Mouse (Mus musculus): Measurements from ENCODE around the gene Nanos3. TPM values are rescaled to one million over a fixed set of nuclear protein-coding genes. Genes with fewer than 3 reads are reported as not detected.

The Nanos3 gene
- polyA plus RNA-seq, 1 experiment from 2014 or later: 0.31 TPM

DNA sequence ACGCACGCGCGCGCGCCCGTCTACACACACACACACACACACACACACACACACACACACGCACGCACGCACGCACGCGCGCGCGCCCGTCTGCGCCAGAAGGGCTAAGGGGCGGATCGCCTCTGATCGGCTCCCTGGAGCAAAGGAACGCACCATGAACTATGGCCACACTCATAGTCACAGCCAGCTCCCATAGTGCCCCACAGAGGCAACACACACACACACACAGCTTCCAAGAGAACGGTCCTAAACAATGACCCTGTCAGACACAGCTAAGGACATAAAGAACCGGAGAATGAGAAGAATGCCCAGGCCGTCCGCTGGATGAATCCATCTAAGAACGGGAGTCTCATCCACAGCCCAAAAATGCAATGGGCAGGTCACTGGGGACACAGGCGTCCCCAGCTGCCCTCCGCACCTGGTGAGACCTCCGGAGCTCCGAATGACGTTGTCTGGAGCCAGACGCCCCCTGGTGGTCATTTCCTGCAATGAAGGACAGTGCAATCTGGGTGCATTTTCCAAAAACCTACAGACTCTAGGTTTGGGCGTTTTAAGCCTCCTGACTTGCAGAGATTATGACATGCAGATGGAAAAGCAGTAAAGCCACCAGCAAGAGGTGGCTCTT lies 25.3 kb upstream of the Nanos3 start:
- 60% methylated on average over 34 of the region's 34 CpGs for WGBS (ENCODE audit: insufficient replicate concordance)
- Histone ChIP-seq H3K9me3 (replicated peaks) (no peaks in the 10 kb centered on the region), H3K27ac (replicated peaks) (no peak overlapping the region), H3K9ac (no peak overlapping the region), H3K4me2 (peak overlapping the region; percentile 28; the same call in 1 of the 2 replicates), H3K27me3 (no peaks in the 10 kb centered on the region), H3K4me3 (replicated peaks) (no peak overlapping the region), H3K36me3 (replicated peaks) (peaks cover 14% of the 10 kb centered on the region), H3K4me1 (replicated peaks) (peaks cover 28% of the 10 kb centered on the region)
- ATAC-seq (ENCODE audit: insufficient read depth): no peak; the same call in 1 of the 2 replicates

DNA sequence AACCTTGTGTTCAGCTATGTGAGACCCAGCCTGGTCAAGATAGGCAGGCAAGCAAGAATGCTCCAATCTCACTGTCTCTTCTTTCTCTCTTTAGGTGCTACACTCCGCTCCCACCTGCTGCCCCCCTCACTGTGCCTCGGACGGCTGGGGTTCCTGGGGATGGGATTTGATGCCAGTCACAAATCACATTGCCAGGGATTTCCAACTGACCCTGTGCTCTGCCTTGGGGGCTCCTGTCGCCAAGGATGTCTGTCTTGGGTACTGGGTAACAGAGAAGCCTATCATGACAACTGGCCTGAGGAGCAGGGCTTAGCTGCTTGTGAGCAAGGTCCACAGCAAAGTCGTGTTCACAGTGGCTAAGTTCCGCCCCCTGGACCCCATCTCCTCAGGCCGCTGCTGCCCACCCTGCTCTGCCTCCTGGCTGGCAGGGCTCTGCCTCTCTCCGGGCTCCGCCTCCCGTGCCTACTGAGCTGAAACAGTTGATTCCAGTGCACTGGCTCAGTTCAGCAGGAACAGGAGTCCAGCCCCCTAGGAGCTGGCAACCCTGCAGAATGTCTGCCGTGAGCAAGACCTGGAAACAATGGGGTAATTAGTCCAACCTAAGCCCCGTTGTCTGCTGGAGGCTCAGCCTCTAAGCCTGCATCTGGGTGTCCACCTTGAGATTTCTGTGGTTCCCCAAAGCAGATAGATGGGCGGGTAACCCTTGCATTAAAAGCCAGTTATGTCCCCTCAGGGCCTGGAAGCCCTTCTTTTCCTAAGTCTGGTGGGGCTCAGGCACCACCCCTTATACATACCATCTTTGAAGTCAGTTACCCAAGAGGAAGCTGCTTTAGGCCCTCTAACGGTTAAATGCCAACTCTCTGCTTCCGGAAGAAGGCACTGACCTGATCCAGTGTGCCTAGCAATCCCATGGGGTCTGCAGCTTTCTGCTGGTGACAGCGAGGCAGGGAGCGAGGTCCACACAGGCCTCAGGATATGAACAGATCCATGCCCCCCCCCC lies 23.7 kb upstream of the Nanos3 start:
- Histone ChIP-seq H3K36me3 (replicated peaks) (peaks cover 14% of the 10 kb centered on the region; the same call in 1 of the 2 replicates), H3K4me2 (peak overlapping the region; percentile 29; the same call in 1 of the 2 replicates), H3K9me3 (replicated peaks) (no peaks in the 10 kb centered on the region), H3K9ac (no peak overlapping the region), H3K27ac (replicated peaks) (peak overlapping the region; percentile 64), H3K4me1 (replicated peaks) (peaks cover 33% of the 10 kb centered on the region), H3K4me3 (replicated peaks) (no peak overlapping the region), H3K27me3 (peaks cover 6% of the 10 kb centered on the region)
- 43% methylated on average over 17 of the region's 17 CpGs for WGBS (ENCODE audit: insufficient replicate concordance)
- no peak for ATAC-seq (ENCODE audit: insufficient read depth)

DNA sequence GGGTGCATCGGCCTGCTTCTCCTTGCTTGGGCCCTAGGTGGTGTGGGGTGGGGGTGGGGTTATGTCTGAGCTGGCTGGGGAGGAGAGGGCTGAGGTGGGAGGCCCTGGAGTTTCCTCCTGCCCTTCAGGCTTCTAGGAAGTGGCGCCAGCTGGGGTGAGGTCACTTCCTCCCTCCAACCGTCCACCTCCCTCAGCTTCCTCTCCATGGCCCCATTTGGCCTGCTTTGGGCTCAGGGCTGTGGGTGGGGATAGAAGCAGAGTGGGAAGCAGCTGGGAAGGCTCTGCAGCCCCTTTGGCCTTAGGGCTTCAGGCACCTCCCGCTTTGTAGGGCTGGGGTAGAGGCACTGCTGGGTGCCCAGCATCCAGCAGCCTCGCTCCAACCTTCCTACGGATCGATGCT lies 22.8 kb upstream of the Nanos3 start:
- peak overlapping the region; percentile 29 for H3K4me2 ChIP-seq
- WGBS (ENCODE audit: insufficient replicate concordance): 31% methylated on average over 7 of the region's 7 CpGs
- peak; percentile 14; the same call in 1 of the 2 replicates for ATAC-seq (ENCODE audit: insufficient read depth)
- H3K4me3 ChIP-seq (replicated peaks): no peak overlapping the region
- H3K27me3 ChIP-seq: peaks cover 15% of the 10 kb centered on the region
- H3K9me3 ChIP-seq (replicated peaks): no peaks in the 10 kb centered on the region
- peaks cover 14% of the 10 kb centered on the region; the same call in 1 of the 2 replicates for H3K36me3 ChIP-seq (replicated peaks)
- H3K27ac ChIP-seq (replicated peaks): peak overlapping the region; percentile 64
- peaks cover 42% of the 10 kb centered on the region for H3K4me1 ChIP-seq (replicated peaks)
- H3K9ac ChIP-seq: no peak overlapping the region

DNA sequence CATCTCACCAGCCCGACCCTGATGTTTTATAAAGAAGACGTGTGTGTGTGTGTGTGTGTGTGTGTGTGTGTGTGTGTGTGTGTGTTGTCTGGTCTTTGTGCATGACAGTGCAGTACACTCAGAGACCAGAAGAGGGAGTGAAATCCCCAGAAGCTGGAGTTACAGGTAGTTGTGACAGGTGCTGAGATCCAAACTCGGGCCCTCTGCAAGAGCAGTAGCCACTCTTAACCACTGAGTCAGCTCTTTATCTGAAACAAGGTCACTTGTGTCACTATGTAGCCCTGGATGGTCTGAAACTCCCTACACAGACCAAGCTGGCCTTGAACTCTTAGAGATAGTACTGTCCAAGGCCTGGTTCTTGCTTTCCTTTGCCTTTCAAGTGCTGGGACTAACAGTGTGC lies 21.6 kb upstream of the Nanos3 start:
- Histone ChIP-seq H3K27me3 (peaks cover 26% of the 10 kb centered on the region), H3K9ac (no peak overlapping the region), H3K4me3 (replicated peaks) (no peak overlapping the region), H3K36me3 (replicated peaks) (peaks cover 4% of the 10 kb centered on the region; the same call in 1 of the 2 replicates), H3K9me3 (replicated peaks) (no peaks in the 10 kb centered on the region), H3K4me2 (no peak overlapping the region), H3K4me1 (replicated peaks) (peaks cover 52% of the 10 kb centered on the region), H3K27ac (replicated peaks) (no peak overlapping the region)
- 74% methylated on average over 3 of the region's 3 CpGs for WGBS (ENCODE audit: insufficient replicate concordance)
- ATAC-seq (ENCODE audit: insufficient read depth): no peak

DNA sequence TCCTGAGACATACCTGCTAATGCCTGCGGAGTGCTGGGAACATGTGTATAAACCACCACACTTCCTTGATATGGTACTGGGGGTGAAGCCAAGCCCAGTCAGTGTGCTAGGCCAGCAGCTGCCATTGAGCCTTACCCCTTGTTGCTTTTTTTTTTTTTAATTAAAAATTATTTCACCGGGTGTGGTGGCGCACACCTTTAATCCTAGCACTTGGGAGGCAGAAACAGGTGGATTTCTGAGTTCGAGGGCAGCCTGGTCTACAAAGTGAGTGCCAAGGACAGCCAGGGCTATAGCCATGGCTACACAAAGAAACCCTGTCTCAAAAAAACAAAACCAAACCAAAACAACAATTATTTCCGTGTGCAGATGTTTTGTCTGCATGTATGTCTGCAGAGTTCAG lies 20.1 kb upstream of the Nanos3 start:
- Histone ChIP-seq H3K4me2 (no peak overlapping the region), H3K4me3 (replicated peaks) (no peak overlapping the region), H3K27me3 (peaks cover 42% of the 10 kb centered on the region), H3K9me3 (replicated peaks) (no peaks in the 10 kb centered on the region), H3K4me1 (replicated peaks) (peaks cover 63% of the 10 kb centered on the region), H3K9ac (no peak overlapping the region), H3K27ac (replicated peaks) (no peak overlapping the region), H3K36me3 (replicated peaks) (peaks cover 4% of the 10 kb centered on the region; the same call in 1 of the 2 replicates)
- WGBS (ENCODE audit: insufficient replicate concordance): 66% methylated on average over 5 of the region's 5 CpGs
- ATAC-seq (ENCODE audit: insufficient read depth): no peak

DNA sequence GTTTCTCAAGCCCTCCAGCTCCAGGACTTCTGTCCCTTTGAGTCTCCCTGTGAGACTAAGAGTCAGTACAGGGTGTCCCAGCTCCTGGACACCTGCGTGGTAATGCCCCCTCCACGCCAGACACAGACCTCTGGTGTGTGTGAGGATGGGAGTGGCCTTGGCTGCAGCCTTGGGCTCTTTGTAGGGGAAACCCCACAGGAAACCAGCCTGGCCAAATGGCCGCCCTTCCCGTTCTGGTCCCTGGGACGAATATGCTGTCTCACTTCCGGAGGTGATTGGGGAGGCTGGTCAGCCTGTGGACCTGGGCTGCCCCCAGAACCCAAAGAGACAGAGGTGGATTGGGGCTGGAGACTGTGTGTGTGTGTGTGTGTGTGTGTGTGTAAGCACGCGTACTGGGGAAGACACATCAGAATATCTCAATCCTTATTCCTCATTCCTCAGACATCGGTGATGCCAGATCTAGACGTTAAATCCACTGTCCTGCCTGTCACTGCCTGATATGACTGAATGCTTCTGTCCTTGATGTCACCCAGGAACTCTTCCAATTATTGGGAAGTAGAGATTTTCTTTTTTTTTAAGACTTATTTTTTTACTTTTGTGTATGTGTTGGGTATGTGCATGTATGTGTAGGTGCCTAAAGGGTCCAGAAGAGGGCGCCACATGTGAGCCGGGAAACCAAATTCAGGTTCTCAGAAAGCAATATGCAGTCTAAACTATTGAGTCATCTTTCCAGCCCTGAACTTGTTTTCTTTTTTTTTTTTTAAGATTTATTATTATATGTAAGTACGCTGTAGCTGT lies 19.2 kb upstream of the Nanos3 start:
- WGBS (ENCODE audit: insufficient replicate concordance): 23% methylated on average over 13 of the region's 13 CpGs
- H3K4me2 ChIP-seq: peak overlapping the region; percentile 75
- peak overlapping the region; percentile 19 for H3K9ac ChIP-seq
- peaks cover 50% of the 10 kb centered on the region for H3K27me3 ChIP-seq
- H3K9me3 ChIP-seq (replicated peaks): no peaks in the 10 kb centered on the region
- ATAC-seq (ENCODE audit: insufficient read depth): peak; percentile 23; the same call in 1 of the 2 replicates
- H3K36me3 ChIP-seq (replicated peaks): peaks cover 4% of the 10 kb centered on the region; the same call in 1 of the 2 replicates
- H3K27ac ChIP-seq (replicated peaks): peak overlapping the region; percentile 77
- peaks cover 65% of the 10 kb centered on the region for H3K4me1 ChIP-seq (replicated peaks)
- H3K4me3 ChIP-seq (replicated peaks): peak overlapping the region; percentile 62

DNA sequence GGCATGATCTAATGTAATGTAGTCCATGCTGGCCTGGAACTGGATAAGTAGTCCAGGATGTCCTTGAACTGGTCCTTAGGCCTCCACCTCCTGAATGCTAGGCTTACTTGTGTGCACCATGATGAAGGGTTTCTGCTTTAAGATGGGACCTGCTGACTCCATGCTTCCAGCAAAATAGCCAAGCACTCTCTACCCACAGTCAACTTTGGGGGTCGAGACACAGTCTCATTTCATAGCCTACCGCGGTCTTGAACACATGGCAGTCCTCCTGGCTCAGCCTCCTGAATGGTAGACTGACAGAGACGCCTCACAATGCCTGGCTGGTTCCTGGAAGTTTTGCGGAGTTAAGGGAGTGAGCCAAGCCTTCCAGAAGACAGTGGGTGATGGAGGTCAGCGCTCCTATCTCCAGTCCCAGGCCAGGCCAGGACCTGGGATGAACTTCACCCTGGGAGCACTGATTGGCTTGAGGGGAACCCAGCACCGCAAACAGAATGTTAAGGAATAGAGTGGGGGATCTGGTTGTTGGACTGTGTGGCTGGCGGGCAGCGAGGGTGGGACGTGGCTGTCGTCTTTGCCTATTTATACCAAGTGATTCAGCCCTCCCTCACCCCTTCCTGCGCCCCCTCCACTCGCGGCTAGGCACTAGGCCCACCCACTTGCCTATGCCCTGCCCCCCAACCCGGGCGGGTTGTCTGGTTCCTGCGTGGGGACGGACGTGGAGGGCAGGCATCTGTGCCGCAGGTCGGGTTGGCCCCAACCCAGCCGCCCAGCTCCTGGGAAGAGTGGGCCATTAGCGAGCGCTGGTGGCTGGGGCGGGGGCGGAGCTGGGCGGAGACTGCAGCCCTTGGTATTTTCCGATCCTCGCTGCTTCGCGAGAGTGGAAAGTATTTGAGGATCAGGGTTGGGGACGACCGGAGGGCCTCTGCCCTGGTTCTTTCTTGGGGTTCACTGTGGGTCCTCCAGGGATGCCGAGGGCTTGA lies 18.2 kb upstream of the Nanos3 start:
- 5% methylated on average over 34 of the region's 34 CpGs for whole genome bisulfite sequencing (ENCODE audit: insufficient replicate concordance)
- H3K9ac ChIP-seq: peak overlapping the region; percentile 19
- H3K27me3 ChIP-seq: peaks cover 50% of the 10 kb centered on the region
- H3K27ac ChIP-seq (replicated peaks): peak overlapping the region; percentile 77
- no peaks in the 10 kb centered on the region for H3K9me3 ChIP-seq (replicated peaks)
- peak overlapping the region; percentile 62 for H3K4me3 ChIP-seq (replicated peaks)
- H3K4me2 ChIP-seq: peak overlapping the region; percentile 75
- peaks cover 66% of the 10 kb centered on the region for H3K4me1 ChIP-seq (replicated peaks)
- H3K36me3 ChIP-seq (replicated peaks): peaks cover 4% of the 10 kb centered on the region; the same call in 1 of the 2 replicates
- ATAC-seq (ENCODE audit: insufficient read depth): peak; percentile 37; the same call in 1 of the 2 replicates

DNA sequence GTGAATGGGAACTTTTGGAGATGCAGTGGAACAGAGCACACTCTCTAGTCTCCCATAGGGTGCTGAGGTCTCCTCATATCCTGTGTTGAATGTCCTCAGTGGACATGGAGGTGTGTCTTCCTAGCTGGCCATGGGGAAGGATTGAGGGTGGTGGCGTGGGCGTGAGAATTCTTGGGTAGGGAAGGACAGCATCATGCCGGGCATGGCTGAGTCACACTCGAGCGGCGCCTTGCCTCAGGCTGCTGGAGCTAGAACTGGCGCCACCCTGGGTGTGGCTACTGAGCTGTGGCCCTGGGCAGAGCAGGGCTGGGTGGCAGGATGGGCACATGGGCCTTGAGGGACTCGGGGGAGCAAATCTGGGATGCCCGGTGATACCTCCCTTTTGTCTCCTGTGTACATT lies 17.4 kb upstream of the Nanos3 start:
- Histone ChIP-seq H3K4me2 (peak overlapping the region; percentile 75), H3K4me1 (replicated peaks) (peaks cover 67% of the 10 kb centered on the region), H3K27me3 (peaks cover 50% of the 10 kb centered on the region), H3K27ac (replicated peaks) (peak overlapping the region; percentile 77), H3K36me3 (replicated peaks) (peaks cover 4% of the 10 kb centered on the region; the same call in 1 of the 2 replicates), H3K9ac (no peak overlapping the region), H3K9me3 (replicated peaks) (no peaks in the 10 kb centered on the region), H3K4me3 (replicated peaks) (peak overlapping the region; percentile 62)
- ATAC-seq (ENCODE audit: insufficient read depth): no peak
- 42% methylated on average over 9 of the region's 9 CpGs for WGBS (ENCODE audit: insufficient replicate concordance)

DNA sequence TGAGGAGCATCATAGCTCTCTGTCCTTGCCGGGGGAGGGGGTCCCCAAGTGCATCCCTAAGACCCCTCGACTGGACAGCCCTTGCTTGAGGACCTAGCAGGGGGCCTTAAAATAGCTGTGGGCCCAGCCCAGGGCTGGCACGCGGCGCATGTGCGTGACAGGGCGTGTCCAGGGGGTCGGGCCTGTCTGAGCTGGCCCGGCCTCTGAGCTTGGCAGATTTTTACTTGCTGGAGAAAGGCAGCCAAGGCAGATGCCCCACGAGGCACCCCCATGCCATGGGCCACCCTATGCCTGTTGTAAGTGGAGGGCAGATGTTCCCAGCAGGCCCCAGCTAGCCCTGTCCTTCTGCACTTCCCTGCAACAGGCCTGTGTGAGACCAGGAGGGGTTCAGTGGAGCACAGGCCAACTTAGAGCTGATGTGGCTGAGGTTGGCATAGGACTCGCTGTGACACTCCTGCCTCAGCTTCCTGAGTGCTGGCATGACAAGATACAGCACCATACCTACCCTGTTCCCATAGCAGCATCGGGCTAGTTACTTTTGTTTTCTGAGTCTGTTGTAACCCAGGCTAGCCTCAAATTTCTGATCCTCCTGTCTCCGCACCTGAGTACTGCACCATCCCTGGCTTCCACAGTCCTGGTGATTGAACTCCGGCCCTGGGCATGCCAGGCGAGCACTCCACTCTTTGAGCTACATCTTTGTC lies 16.7 kb upstream of the Nanos3 start:
- peak overlapping the region; percentile 59; the same call in 1 of the 2 replicates for H3K9ac ChIP-seq
- H3K9me3 ChIP-seq (replicated peaks): no peaks in the 10 kb centered on the region
- H3K27ac ChIP-seq (replicated peaks): peak overlapping the region; percentile 62
- H3K27me3 ChIP-seq: peaks cover 50% of the 10 kb centered on the region
- peak overlapping the region; percentile 62 for H3K4me3 ChIP-seq (replicated peaks)
- H3K4me1 ChIP-seq (replicated peaks): peaks cover 71% of the 10 kb centered on the region
- H3K4me2 ChIP-seq: peak overlapping the region; percentile 75
- 21% methylated on average over 15 of the region's 15 CpGs for WGBS (ENCODE audit: insufficient replicate concordance)
- ATAC-seq (ENCODE audit: insufficient read depth): no peak
- peaks cover 1% of the 10 kb centered on the region; the same call in 1 of the 2 replicates for H3K36me3 ChIP-seq (replicated peaks)

Measured in liver, embryonic 15.5 days (tissue).